Mouse (Mus musculus) erythroblast, embryonic 14.5 days (primary cell): ENCODE results near the gene Slc17a8.

Experiments used
- GATA1 ChIP-seq: IDR thresholded peaks from 2 replicates; pipeline ENCODE4 v1.6.1; 2012; ENCODE audit warnings: low read length, inconsistent platforms, mixed read lengths
- TAL1 ChIP-seq: IDR thresholded peaks from 3 replicates; pipeline ENCODE4 v1.6.1; 2012; ENCODE audit warnings: low read length, inconsistent platforms, mixed read lengths

- TF ChIP-seq TAL1: no peak
- no peak for TF ChIP-seq GATA1
Observed at GRCm38 (mm10) chr10:89667571-89667970, 46.5 kb upstream of the Slc17a8 start.
